Mouse (Mus musculus): ENCODE measurements around the gene Gm48552. TPM values are rescaled to one million over a fixed set of nuclear protein-coding genes. Genes with fewer than 3 reads are reported as not detected.

The Gm48552 gene
- polyA plus RNA-seq, 1 experiment from 2014 or later = 1.2 TPM

DNA sequence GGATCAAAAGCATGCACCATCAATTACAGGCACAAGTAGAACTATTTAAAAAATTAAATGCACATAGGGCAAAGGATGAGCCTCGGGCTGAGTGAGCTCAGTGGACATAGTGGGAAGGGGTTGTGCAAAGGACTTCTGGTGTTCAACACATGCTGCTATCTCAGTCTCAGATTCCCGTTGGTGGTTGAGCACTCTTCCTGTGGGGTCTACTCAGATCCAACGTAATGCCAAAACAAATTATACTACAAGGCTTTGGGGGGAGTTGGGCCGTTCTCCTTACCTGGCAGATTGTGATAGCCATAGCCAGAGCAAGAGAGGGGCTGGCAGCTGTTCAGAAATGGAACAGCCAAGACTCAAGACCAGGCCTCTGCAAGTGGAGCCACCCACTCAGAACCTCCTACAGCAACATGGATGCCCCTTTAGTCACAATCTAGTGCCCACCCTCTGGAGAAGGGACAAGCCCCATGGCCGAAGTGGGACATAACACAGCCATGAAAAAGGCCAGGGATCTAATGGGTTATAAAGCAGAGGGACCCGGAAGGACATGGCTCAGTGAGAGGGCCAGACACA is 8.9 kb upstream of the Gm48552 start:
- Histone ChIP-seq H3K4me3 (replicated peaks) (no peak overlapping the region), H3K4me1 (replicated peaks) (peaks cover 34% of the 10 kb centered on the region), H3K27ac (no peak overlapping the region), H3K9me3 (no peaks in the 10 kb centered on the region), H3K36me3 (peaks cover 9% of the 10 kb centered on the region), H3K4me2 (replicated peaks) (no peak overlapping the region), H3K27me3 (no peaks in the 10 kb centered on the region), H3K9ac (replicated peaks) (no peak overlapping the region)
- ATAC-seq = no peak
- WGBS = 93% methylated on average over 6 of the region's 6 CpGs

DNA sequence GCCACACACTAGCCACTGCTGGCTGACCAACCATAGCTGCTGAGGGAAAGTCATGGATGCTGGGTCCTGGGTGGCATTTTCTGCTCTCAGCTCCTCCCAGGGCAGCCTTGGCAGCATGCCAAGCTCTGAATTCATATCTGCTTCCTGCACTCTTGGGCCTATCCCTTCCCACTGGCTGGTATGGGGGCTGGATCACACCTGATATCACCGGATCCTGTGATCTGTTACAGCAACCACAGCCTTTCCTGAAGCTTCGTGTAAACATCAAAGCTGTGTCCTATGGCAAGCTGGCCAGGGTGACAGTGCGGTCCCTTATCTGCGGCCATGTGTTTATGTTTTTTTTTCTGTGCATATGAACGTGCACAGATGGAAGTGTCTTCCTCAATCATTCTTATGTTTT is 6.8 kb upstream of the Gm48552 start:
- 0 out of 2 replicates have a peak overlapping the region, but pooled peaks have one; percentile 16 for H3K9ac ChIP-seq (replicated peaks)
- ATAC-seq = no peak
- 89% methylated on average over 5 of the region's 5 CpGs for WGBS

DNA sequence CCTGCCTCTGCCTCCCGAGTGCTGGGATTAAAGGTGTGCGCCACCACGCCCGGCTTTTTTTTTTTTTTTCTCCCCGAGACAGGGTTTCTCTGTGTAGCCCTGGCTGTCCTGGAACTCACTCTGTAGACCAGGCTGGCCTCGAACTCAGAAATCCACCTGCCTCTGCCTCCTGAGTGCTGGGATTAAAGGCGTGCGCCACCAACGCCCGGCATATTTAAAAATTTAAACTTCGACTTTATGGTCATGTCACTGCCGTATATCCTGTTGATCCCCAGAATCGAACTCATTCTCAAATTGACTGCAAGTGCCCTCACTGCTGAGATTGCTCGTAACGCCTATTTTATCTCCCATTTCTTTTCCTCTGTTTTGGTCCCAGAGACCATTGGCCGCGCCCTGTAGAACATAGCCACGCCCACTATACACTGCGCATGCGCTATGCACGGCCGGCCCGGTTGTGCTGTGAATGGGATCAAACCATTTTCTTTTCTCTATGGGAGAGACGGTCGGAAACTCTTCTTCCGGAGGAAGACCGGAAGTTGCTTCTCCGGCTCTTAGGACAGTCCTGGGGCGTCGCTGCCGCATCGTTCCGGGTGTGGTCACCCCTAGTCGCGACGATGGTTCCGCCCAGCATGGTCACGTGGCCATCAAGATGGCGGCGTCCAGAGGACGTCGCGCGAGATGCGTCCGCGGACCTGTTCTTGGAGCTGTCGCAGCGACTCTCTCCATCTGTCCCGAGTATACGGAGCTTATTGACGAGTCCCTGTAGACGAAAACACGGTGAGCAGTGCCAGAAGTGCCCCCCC is 4.8 kb upstream of the Gm48552 start, which contains the start of the genes Dohh and Gm48551:
Gene Dohh (plus strand): TSS at position 627 of the 803 bp plus-strand sequence.
Gene Gm48551 (plus strand): TSS at position 665 of the 803 bp plus-strand sequence.
- H3K36me3 ChIP-seq = peaks cover 34% of the 10 kb centered on the region
- WGBS = 8% methylated on average over 53 of the region's 54 CpGs
- peak within 1 kb of the TSS; percentile 96 for H3K4me3 ChIP-seq (replicated peaks)
- H3K27me3 ChIP-seq = no peaks in the 10 kb centered on the region
- H3K4me1 ChIP-seq (replicated peaks) = peaks cover 19% of the 10 kb centered on the region
- peak within 1 kb of the TSS; percentile 85 for H3K27ac ChIP-seq
- peak; percentile 96 for ATAC-seq
- peak within 1 kb of the TSS; percentile 87 for H3K9ac ChIP-seq (replicated peaks)
- H3K9me3 ChIP-seq = no peaks in the 10 kb centered on the region
- peak within 1 kb of the TSS; percentile 76 for H3K4me2 ChIP-seq (replicated peaks)

More for the DNA sequence above, 6.8 kb upstream of the Gm48552 start:
- H3K4me3 ChIP-seq (replicated peaks) = no peak overlapping the region
- no peak overlapping the region for H3K27ac ChIP-seq
- H3K36me3 ChIP-seq = peaks cover 15% of the 10 kb centered on the region
- no peak overlapping the region for H3K4me2 ChIP-seq (replicated peaks)
- H3K4me1 ChIP-seq (replicated peaks) = peaks cover 28% of the 10 kb centered on the region
- no peaks in the 10 kb centered on the region for H3K9me3 ChIP-seq
- H3K27me3 ChIP-seq = no peaks in the 10 kb centered on the region

DNA sequence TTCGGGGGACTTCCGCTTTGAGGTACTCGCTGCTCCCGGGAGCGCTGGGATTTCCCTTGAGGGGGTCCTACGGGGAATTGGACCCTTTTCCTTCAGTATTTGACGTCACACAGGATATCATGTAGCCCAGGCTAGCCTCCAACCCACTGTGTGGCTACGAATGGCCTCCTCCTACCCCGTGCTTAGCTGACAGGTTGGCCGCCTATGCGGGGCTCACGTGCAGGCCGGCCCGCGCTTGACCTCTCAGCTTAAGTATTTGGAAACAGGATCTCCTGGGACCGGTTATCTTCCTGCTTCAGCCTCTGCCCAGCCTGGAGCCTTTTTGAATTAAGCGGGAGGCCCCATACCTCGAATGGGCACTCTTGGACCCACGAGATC is 4.2 kb upstream of the Gm48552 start:
- Histone ChIP-seq H3K27me3 (no peaks in the 10 kb centered on the region), H3K9ac (replicated peaks) (peak overlapping the region; percentile 87), H3K4me3 (replicated peaks) (peak overlapping the region; percentile 96), H3K4me1 (replicated peaks) (peaks cover 19% of the 10 kb centered on the region), H3K27ac (peak overlapping the region; percentile 85), H3K4me2 (replicated peaks) (peak overlapping the region; percentile 76), H3K36me3 (peaks cover 35% of the 10 kb centered on the region), H3K9me3 (no peaks in the 10 kb centered on the region)
- peak; percentile 38 for ATAC-seq
- under 1% methylated on average over 19 of the region's 19 CpGs for WGBS

DNA sequence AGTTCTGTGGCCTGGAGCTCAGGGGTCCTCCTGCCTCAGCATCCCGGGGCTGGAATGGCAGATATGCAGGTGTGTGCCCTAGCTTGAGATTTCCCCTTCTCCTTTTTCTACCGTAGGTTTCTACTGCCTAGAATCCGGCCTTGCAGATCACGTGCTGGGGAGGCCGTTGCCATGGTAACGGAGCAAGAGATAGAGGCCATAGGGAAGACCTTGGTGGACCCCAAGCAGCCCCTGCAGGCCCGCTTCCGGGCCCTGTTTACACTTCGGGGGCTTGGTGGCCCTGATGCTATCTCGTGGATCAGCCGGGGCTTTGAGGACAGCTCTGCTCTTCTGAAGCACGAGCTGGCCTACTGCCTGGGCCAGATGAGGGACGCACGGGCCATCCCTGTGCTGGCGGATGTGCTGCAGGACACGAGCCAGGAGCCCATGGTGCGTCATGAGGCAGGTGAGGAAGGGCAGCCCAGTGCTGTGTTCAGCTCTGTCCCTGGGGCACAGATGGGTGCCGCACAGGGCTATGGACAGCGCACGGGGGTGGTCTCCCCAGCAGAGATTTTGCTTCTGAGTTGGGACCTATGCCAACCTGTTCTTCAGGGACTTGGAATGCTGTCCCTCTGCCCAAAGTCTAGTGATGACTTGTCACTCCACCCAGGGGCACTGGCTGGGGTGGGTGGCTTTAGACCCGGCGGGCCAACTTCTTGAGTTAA is 3.0 kb upstream of the Gm48552 start:
- H3K27ac ChIP-seq = no peak overlapping the region
- H3K9ac ChIP-seq (replicated peaks) = peak overlapping the region; percentile 87
- no peaks in the 10 kb centered on the region for H3K27me3 ChIP-seq
- H3K4me2 ChIP-seq (replicated peaks) = peak overlapping the region; percentile 76
- H3K36me3 ChIP-seq = peaks cover 35% of the 10 kb centered on the region
- ATAC-seq = no peak
- H3K4me3 ChIP-seq (replicated peaks) = peak overlapping the region; percentile 96
- no peaks in the 10 kb centered on the region for H3K9me3 ChIP-seq
- H3K4me1 ChIP-seq (replicated peaks) = peaks cover 20% of the 10 kb centered on the region
- WGBS = 79% methylated on average over 22 of the region's 22 CpGs

DNA sequence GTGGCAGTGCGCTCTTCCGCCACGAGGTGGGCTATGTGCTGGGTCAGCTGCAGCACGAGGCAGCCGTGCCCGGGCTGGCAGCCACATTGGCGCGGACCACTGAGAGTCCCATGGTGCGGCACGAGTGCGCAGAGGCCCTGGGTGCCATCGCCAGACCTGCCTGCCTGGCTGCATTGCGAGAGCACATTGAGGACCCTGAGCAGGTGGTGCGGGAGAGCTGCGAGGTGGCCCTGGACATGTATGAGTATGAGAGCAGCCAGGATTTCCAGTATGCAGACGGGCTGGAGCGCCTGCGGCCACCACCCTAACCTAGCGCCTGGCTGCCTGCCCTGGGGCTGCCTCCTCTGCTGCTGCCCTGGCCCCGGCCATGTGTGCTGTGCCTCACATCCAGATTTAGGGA is 1.1 kb upstream of the Gm48552 start:
- Histone ChIP-seq H3K4me1 (replicated peaks) (peaks cover 20% of the 10 kb centered on the region), H3K4me3 (replicated peaks) (no peak overlapping the region), H3K9ac (replicated peaks) (no peak overlapping the region), H3K9me3 (no peaks in the 10 kb centered on the region), H3K36me3 (peaks cover 44% of the 10 kb centered on the region), H3K4me2 (replicated peaks) (no peak overlapping the region), H3K27me3 (no peaks in the 10 kb centered on the region), H3K27ac (no peak overlapping the region)
- no peak for ATAC-seq
- 96% methylated on average over 20 of the region's 20 CpGs for WGBS

DNA sequence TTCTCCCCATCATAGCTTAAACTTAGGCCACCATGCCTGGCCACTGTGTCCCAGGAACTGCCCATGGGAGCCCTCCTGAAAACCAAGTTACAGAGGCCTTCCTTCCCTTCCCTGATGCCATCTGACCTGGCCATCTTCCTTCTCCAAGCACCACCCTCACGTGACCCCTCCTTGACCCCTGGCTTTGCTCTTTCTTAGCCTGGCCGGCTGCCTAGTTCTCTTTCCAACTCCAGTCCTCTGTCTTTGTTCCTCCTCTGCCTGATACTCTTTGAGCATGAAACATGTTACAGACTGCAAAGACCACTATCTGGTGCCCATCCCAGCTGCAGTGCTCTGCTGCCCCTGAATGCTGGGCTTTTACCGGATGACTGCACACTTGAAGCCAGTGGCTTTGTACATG is 568 bp downstream of the Gm48552 start:
- no peaks in the 10 kb centered on the region for H3K9me3 ChIP-seq
- H3K4me2 ChIP-seq (replicated peaks) = no peak overlapping the region
- no peak overlapping the region for H3K27ac ChIP-seq
- H3K36me3 ChIP-seq = peaks cover 44% of the 10 kb centered on the region
- H3K4me1 ChIP-seq (replicated peaks) = peaks cover 31% of the 10 kb centered on the region
- no peak overlapping the region for H3K9ac ChIP-seq (replicated peaks)
- no peaks in the 10 kb centered on the region for H3K27me3 ChIP-seq
- ATAC-seq = no peak
- WGBS = 44% methylated on average over 3 of the region's 3 CpGs
- no peak overlapping the region for H3K4me3 ChIP-seq (replicated peaks)

DNA sequence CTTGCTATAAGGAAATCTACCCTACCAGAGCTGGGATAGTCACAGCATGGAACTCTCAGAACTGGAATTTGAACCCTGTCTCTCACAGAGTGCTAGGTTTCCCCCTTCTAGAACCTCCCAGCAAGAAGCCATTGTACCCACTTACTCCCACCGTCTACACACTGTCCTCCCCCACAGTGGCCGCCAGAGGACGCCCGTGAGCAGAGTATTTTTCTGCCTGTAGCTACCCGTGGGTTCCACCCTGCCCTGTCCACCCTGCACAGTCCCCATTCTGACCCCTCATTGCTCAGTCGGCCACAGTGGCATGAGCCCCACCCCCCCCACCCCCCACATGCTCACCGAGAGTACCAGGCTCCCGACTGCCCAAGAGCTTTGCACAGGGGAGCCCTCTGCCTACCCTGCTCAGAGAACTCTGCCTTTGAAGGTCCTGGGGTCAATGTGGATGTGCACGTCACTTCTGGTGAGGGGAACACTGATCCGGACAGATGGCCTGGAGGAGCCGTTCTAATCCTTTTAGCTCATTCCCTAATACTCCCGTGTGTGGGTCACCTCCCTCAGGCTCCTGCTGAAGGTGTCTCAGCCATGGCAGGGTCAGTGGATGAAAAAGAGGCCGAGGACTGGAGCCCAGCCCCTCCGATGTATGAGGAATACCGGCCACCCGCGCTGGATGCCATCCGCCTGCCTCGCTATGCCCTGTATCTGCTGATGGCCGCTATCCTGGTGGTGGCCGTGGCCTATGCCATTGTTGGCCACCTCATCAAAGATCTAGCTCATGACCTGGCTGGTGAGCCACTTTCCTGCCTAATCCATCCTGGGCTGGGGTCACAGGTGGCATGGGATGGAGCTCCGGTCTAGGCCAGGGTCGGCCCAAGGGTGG is 1.2 kb downstream of the Gm48552 start:
- peak; percentile 46 for ATAC-seq
- Histone ChIP-seq H3K9ac (replicated peaks) (no peak overlapping the region), H3K27ac (no peak overlapping the region), H3K4me1 (replicated peaks) (peaks cover 28% of the 10 kb centered on the region), H3K4me3 (replicated peaks) (no peak overlapping the region), H3K27me3 (no peaks in the 10 kb centered on the region), H3K4me2 (replicated peaks) (no peak overlapping the region), H3K36me3 (peaks cover 44% of the 10 kb centered on the region), H3K9me3 (no peaks in the 10 kb centered on the region)
- 49% methylated on average over 23 of the region's 23 CpGs for WGBS

DNA sequence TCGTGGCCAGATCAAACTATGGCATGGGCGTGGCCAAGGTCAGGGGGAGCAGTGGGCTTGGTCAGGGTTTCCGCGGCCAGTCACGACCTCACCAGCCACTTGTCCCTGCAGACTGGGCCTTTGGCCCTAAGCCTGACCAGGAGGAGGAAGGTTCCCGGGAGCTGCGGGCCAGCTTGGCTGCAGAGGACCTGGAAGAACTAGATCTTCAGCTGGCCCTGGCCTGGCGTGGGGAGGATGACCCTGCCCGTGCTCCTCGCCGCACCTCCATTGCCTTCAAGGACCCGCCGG is 1.8 kb downstream of the Gm48552 start:
- Histone ChIP-seq H3K4me3 (replicated peaks) (no peak overlapping the region), H3K4me1 (replicated peaks) (peaks cover 22% of the 10 kb centered on the region), H3K4me2 (replicated peaks) (no peak overlapping the region), H3K9ac (replicated peaks) (no peak overlapping the region), H3K27me3 (no peaks in the 10 kb centered on the region), H3K36me3 (peaks cover 43% of the 10 kb centered on the region), H3K27ac (no peak overlapping the region), H3K9me3 (no peaks in the 10 kb centered on the region)
- ATAC-seq = no peak
- 96% methylated on average over 13 of the region's 13 CpGs for WGBS

DNA sequence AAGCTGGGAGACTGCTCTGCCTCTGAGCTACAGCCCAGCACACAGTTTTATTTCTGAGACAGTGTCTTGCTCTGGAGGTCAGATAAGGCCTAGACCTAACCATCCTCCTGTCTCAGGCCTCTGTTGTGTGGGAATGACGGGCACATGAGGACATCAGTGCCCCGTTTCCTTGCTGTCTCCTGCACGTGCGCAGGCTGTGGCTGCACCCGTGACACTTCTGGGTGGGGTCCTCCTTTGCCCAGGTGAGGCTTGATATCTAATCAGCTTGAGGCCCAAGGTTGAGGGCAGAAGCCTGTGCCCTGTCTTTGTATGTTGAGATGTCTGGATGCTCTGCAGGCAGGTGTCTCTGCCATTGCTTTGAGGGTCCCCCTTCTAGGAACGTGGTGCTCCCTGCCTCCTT is 3.5 kb downstream of the Gm48552 start:
- Histone ChIP-seq H3K4me3 (replicated peaks) (no peak overlapping the region), H3K4me2 (replicated peaks) (no peak overlapping the region), H3K36me3 (peaks cover 27% of the 10 kb centered on the region), H3K9me3 (no peaks in the 10 kb centered on the region), H3K4me1 (replicated peaks) (peaks cover 25% of the 10 kb centered on the region), H3K27me3 (no peaks in the 10 kb centered on the region), H3K27ac (no peak overlapping the region), H3K9ac (replicated peaks) (no peak overlapping the region)
- ATAC-seq = no peak
- 91% methylated on average over 6 of the region's 6 CpGs for WGBS

DNA sequence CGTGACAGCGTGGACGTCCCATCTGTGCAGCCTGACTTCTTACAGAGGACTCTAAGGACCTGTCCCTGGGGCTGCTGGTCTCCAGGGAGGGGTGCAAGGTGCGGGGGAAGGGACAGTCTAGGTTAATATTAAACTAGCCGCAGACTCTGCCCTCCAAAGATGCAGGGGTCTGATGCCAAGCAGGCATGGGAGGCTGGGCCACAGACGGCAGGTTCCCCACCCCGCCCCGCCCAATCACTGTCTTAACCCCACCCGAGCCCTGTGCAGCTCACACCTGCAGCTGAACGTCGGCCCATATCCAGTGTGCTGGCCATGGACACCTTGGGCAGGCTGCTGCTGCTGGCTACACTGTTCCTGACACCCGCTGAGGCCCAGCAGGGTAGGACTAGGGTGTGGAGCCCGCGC is 4.0 kb downstream of the Gm48552 start, which contains the start of gene Smim24:
Gene Smim24 (plus strand): TSS at position 271 of the 405 bp plus-strand sequence.
- H3K27ac ChIP-seq = no peak within 1 kb of the TSS
- H3K27me3 ChIP-seq = no peaks in the 10 kb centered on the region
- peak within 1 kb of the TSS; percentile 45 for H3K4me2 ChIP-seq (replicated peaks)
- peaks cover 28% of the 10 kb centered on the region for H3K4me1 ChIP-seq (replicated peaks)
- peaks cover 22% of the 10 kb centered on the region for H3K36me3 ChIP-seq
- H3K9ac ChIP-seq (replicated peaks) = peak within 1 kb of the TSS; percentile 49
- H3K9me3 ChIP-seq = no peaks in the 10 kb centered on the region
- 73% methylated on average over 14 of the region's 14 CpGs for WGBS
- ATAC-seq = no peak
- H3K4me3 ChIP-seq (replicated peaks) = peak within 1 kb of the TSS; percentile 16
